Mouse (Mus musculus) MEL-GATA-1-ER (cell line): Measurements from ENCODE around the gene Garnl3.

ENCODE experiments used
- DNase-seq: peaks from one replicate; pipeline ENCODE4 v3.0.0-alpha.2; 2012; ENCODE audit warnings: low read depth; ENCODE audit errors: extremely low read depth

Garnl3 gene

GRCm38 (mm10) chr2:33089356-33090032 lies 42.0 kb downstream of the Garnl3 start:
- DNase-seq = no peak

- no peak for DNase-seq
Measured at GRCm38 (mm10) chr2:33086671-33087363, 44.6 kb downstream of the Garnl3 start.

GRCm38 (mm10) chr2:33086016-33086596 lies 45.3 kb downstream of the Garnl3 start:
- DNase-seq = no peak

- no peak for DNase-seq
Measured at GRCm38 (mm10) chr2:33084221-33084620, 47.2 kb downstream of the Garnl3 start.

GRCm38 (mm10) chr2:33080166-33080565 lies 51.3 kb downstream of the Garnl3 start:
- no peak for DNase-seq

- DNase-seq = peak; percentile 11
Measured at GRCm38 (mm10) chr2:33077252-33077651, 54.2 kb downstream of the Garnl3 start.

- no peak for DNase-seq
Measured at GRCm38 (mm10) chr2:33074931-33075330, 56.5 kb downstream of the Garnl3 start.

GRCm38 (mm10) chr2:33074188-33074587 lies 57.3 kb downstream of the Garnl3 start:
- no peak for DNase-seq

- no peak for DNase-seq
Measured at GRCm38 (mm10) chr2:33072333-33072732, 59.1 kb downstream of the Garnl3 start.

GRCm38 (mm10) chr2:33065610-33066009 lies 65.8 kb downstream of the Garnl3 start:
- no peak for DNase-seq

GRCm38 (mm10) chr2:33062744-33063143 lies 68.7 kb downstream of the Garnl3 start:
- no peak for DNase-seq

GRCm38 (mm10) chr2:33058926-33059325 lies 72.5 kb downstream of the Garnl3 start:
- no peak for DNase-seq

GRCm38 (mm10) chr2:33057514-33057913 lies 73.9 kb downstream of the Garnl3 start:
- no peak for DNase-seq

GRCm38 (mm10) chr2:33053966-33054365 lies 77.5 kb downstream of the Garnl3 start:
- DNase-seq = no peak

GRCm38 (mm10) chr2:33047360-33047759 lies 84.1 kb downstream of the Garnl3 start:
- no peak for DNase-seq

GRCm38 (mm10) chr2:33046919-33047318 lies 84.5 kb downstream of the Garnl3 start:
- no peak for DNase-seq

- no peak for DNase-seq
Measured at GRCm38 (mm10) chr2:33045899-33046298, 85.6 kb downstream of the Garnl3 start.

- DNase-seq = no peak
Measured at GRCm38 (mm10) chr2:33042781-33043180, 88.7 kb downstream of the Garnl3 start.

- DNase-seq = no peak
Measured at GRCm38 (mm10) chr2:33041571-33041970, 89.9 kb downstream of the Garnl3 start.

- no peak for DNase-seq
Measured at GRCm38 (mm10) chr2:33037429-33037828, 94.0 kb downstream of the Garnl3 start.

GRCm38 (mm10) chr2:33035297-33035696 lies 96.2 kb downstream of the Garnl3 start:
- no peak for DNase-seq

GRCm38 (mm10) chr2:33033281-33033680 lies 98.2 kb downstream of the Garnl3 start:
- DNase-seq = no peak
